Mouse (Mus musculus): ENCODE results near the gene Pbxip1. TPM values are rescaled to one million over a fixed set of nuclear protein-coding genes. Genes with fewer than 3 reads are reported as not detected.

Pbxip1 gene
- polyA plus RNA-seq, 1 experiment from 2014 or later = 14.1 TPM

GRCm38 (mm10) chr3:89448720-89449537, 12.4 kb downstream of the Pbxip1 start:
- H3K27me3 ChIP-seq = no peaks in the 10 kb centered on the region
- ATAC-seq = 0 out of 2 replicates have a peak, but pooled peaks have one; percentile 25
- H3K27ac ChIP-seq = no peak overlapping the region
- no peak overlapping the region for H3K4me2 ChIP-seq (replicated peaks)
- no peak overlapping the region for H3K9ac ChIP-seq (replicated peaks)
- H3K4me1 ChIP-seq (replicated peaks) = peaks cover 9% of the 10 kb centered on the region; the same call in 1 of the 2 replicates
- H3K9me3 ChIP-seq = no peaks in the 10 kb centered on the region
- WGBS = 75% methylated on average over 13 of the region's 13 CpGs
- H3K36me3 ChIP-seq = no peaks in the 10 kb centered on the region
- no peak overlapping the region for H3K4me3 ChIP-seq (replicated peaks)

- ATAC-seq = peak; percentile 75
- 41% methylated on average over 7 of the region's 7 CpGs for WGBS
- Histone ChIP-seq H3K36me3 (no peaks in the 10 kb centered on the region), H3K9ac (replicated peaks) (no peak overlapping the region), H3K4me3 (replicated peaks) (no peak overlapping the region), H3K4me2 (replicated peaks) (no peak overlapping the region), H3K9me3 (no peaks in the 10 kb centered on the region), H3K27me3 (no peaks in the 10 kb centered on the region), H3K27ac (no peak overlapping the region), H3K4me1 (replicated peaks) (peaks cover 9% of the 10 kb centered on the region; the same call in 1 of the 2 replicates)
Observed at GRCm38 (mm10) chr3:89449541-89449940, 13.0 kb downstream of the Pbxip1 start.

- ATAC-seq = no peak
- Histone ChIP-seq H3K4me2 (replicated peaks) (no peak overlapping the region), H3K9ac (replicated peaks) (peak overlapping the region; percentile 32; the same call in 1 of the 2 replicates), H3K9me3 (no peaks in the 10 kb centered on the region), H3K36me3 (no peaks in the 10 kb centered on the region), H3K27me3 (no peaks in the 10 kb centered on the region), H3K4me1 (replicated peaks) (peaks cover 12% of the 10 kb centered on the region; the same call in 1 of the 2 replicates), H3K27ac (no peak overlapping the region; the same call in 1 of the 2 replicates), H3K4me3 (replicated peaks) (no peak overlapping the region)
- WGBS = 85% methylated on average over 1 of the region's 1 CpGs
Observed at GRCm38 (mm10) chr3:89451916-89452315, 15.4 kb downstream of the Pbxip1 start.

- no peak for ATAC-seq
- peaks cover 16% of the 10 kb centered on the region for H3K4me1 ChIP-seq (replicated peaks)
- 63% methylated on average over 10 of the region's 10 CpGs for WGBS
Observed at GRCm38 (mm10) chr3:89454401-89455177, 18.1 kb downstream of the Pbxip1 start, which contains the start of gene Pmvk. Gene Pmvk, plus strand, starts transcription at chr3:89454541.

GRCm38 (mm10) chr3:89455786-89456285, 19.3 kb downstream of the Pbxip1 start:
- WGBS = 47% methylated on average over 1 of the region's 1 CpGs
- Histone ChIP-seq H3K4me2 (replicated peaks) (no peak overlapping the region), H3K27me3 (no peaks in the 10 kb centered on the region), H3K4me1 (replicated peaks) (peaks cover 26% of the 10 kb centered on the region), H3K4me3 (replicated peaks) (no peak overlapping the region), H3K27ac (no peak overlapping the region), H3K9me3 (no peaks in the 10 kb centered on the region), H3K9ac (replicated peaks) (no peak overlapping the region), H3K36me3 (no peaks in the 10 kb centered on the region)
- no peak for ATAC-seq

More at GRCm38 (mm10) chr3:89454401-89455177, 18.1 kb downstream of the Pbxip1 start, which contains the start of gene Pmvk:
- Histone ChIP-seq H3K4me2 (replicated peaks) (no peak within 1 kb of the TSS), H3K9ac (replicated peaks) (no peak within 1 kb of the TSS), H3K27me3 (no peaks in the 10 kb centered on the region), H3K27ac (no peak within 1 kb of the TSS), H3K9me3 (no peaks in the 10 kb centered on the region), H3K4me3 (replicated peaks) (no peak within 1 kb of the TSS), H3K36me3 (no peaks in the 10 kb centered on the region)

GRCm38 (mm10) chr3:89456726-89457665, 20.5 kb downstream of the Pbxip1 start:
- Histone ChIP-seq H3K27ac (no peak overlapping the region), H3K9me3 (no peaks in the 10 kb centered on the region), H3K36me3 (peaks cover 7% of the 10 kb centered on the region), H3K9ac (replicated peaks) (no peak overlapping the region), H3K4me3 (replicated peaks) (no peak overlapping the region), H3K27me3 (no peaks in the 10 kb centered on the region), H3K4me2 (replicated peaks) (no peak overlapping the region), H3K4me1 (replicated peaks) (peaks cover 19% of the 10 kb centered on the region)
- WGBS = 28% methylated on average over 10 of the region's 10 CpGs
- no peak for ATAC-seq

- Histone ChIP-seq H3K4me1 (replicated peaks) (peaks cover 16% of the 10 kb centered on the region), H3K27ac (peak overlapping the region; percentile 44; the same call in 1 of the 2 replicates), H3K4me2 (replicated peaks) (peak overlapping the region; percentile 72), H3K36me3 (peaks cover 11% of the 10 kb centered on the region), H3K4me3 (replicated peaks) (peak overlapping the region; percentile 68), H3K9ac (replicated peaks) (no peak overlapping the region), H3K27me3 (no peaks in the 10 kb centered on the region), H3K9me3 (no peaks in the 10 kb centered on the region)
- WGBS = 44% methylated on average over 13 of the region's 13 CpGs
- ATAC-seq = peak; percentile 43
Observed at GRCm38 (mm10) chr3:89458372-89458964, 22.0 kb downstream of the Pbxip1 start.

GRCm38 (mm10) chr3:89458965-89459807, 22.7 kb downstream of the Pbxip1 start:
- WGBS = 1% methylated on average over 34 of the region's 36 CpGs
- peak overlapping the region; percentile 88 for H3K27ac ChIP-seq
- H3K27me3 ChIP-seq = no peaks in the 10 kb centered on the region
- peak overlapping the region; percentile 78 for H3K9ac ChIP-seq (replicated peaks)
- ATAC-seq = peak; percentile 90
- peaks cover 13% of the 10 kb centered on the region for H3K36me3 ChIP-seq
- peak overlapping the region; percentile 68 for H3K4me3 ChIP-seq (replicated peaks)
- H3K4me1 ChIP-seq (replicated peaks) = peaks cover 16% of the 10 kb centered on the region
- no peaks in the 10 kb centered on the region for H3K9me3 ChIP-seq
- H3K4me2 ChIP-seq (replicated peaks) = peak overlapping the region; percentile 72

GRCm38 (mm10) chr3:89468268-89468667, 31.8 kb downstream of the Pbxip1 start:
- Histone ChIP-seq H3K4me3 (replicated peaks) (no peak overlapping the region), H3K27ac (no peak overlapping the region), H3K9me3 (no peaks in the 10 kb centered on the region), H3K4me1 (replicated peaks) (no peaks in the 10 kb centered on the region), H3K9ac (replicated peaks) (no peak overlapping the region), H3K27me3 (no peaks in the 10 kb centered on the region), H3K36me3 (peaks cover 45% of the 10 kb centered on the region), H3K4me2 (replicated peaks) (no peak overlapping the region)
- ATAC-seq = no peak
- 53% methylated on average over 4 of the region's 4 CpGs for WGBS

- H3K9me3 ChIP-seq = no peaks in the 10 kb centered on the region
Observed at GRCm38 (mm10) chr3:89472280-89472679, 35.8 kb downstream of the Pbxip1 start.

More at GRCm38 (mm10) chr3:89472280-89472679, 35.8 kb downstream of the Pbxip1 start:
- Histone ChIP-seq H3K4me3 (replicated peaks) (no peak overlapping the region), H3K9ac (replicated peaks) (no peak overlapping the region), H3K4me1 (replicated peaks) (no peaks in the 10 kb centered on the region), H3K27ac (no peak overlapping the region), H3K36me3 (peaks cover 28% of the 10 kb centered on the region), H3K27me3 (no peaks in the 10 kb centered on the region), H3K4me2 (replicated peaks) (no peak overlapping the region)
- ATAC-seq = no peak
- WGBS = 78% methylated on average over 7 of the region's 7 CpGs
